Mouse (Mus musculus) heart, postnatal 0 days (tissue): ENCODE results near the gene Ncaph. TPM values are rescaled to one million over a fixed set of nuclear protein-coding genes. Genes with fewer than 3 reads are reported as not detected.
"Not testable (repeated sequence)": the region's sequence is repeated elsewhere in the genome, so short reads cannot be mapped to it uniquely, and the experiment has no call there.

ENCODE experiments used
- ATAC-seq: fragments of 200-750 bp; cut with Nextera tagmentation; 2 replicates; pipeline ENCODE4 v1.8.0; 2017; ENCODE audit warnings: low read depth, moderate number of reproducible peaks, moderate library complexity; ENCODE audit not compliant: insufficient read depth
- DNase-seq: peaks from one replicate; pipeline ENCODE4 v3.0.0-alpha.2; 2016; ENCODE audit warnings: low spot score
- H3K27ac ChIP-seq: fragments of 300-500 bp; sonication (generic); 2 replicates; pipeline ENCODE4 v1.5.1; 2014; ENCODE audit warnings: low read depth, mild to moderate bottlenecking
- H3K27me3 ChIP-seq: fragments of 300-500 bp; sonication (generic); 2 replicates; pipeline ENCODE4 v1.6.1; 2014; ENCODE audit warnings: low read length, mixed read lengths; ENCODE audit not compliant: control insufficient read depth, insufficient read depth
- H3K36me3 ChIP-seq: fragments of 300-500 bp; sonication (generic); replicated peaks from 2 replicates; pipeline ENCODE4 v1.6.1; 2014; ENCODE audit warnings: low read length, mixed read lengths; ENCODE audit not compliant: control insufficient read depth, insufficient read depth
- H3K4me1 ChIP-seq: fragments of 300-500 bp; sonication (generic); 2 replicates; pipeline ENCODE4 v1.6.1; 2014; ENCODE audit warnings: antibody characterized with exemption; ENCODE audit not compliant: control insufficient read depth, insufficient read depth
- H3K4me2 ChIP-seq: fragments of 300-500 bp; sonication (generic); 2 replicates; pipeline ENCODE4 v1.6.1; 2014; ENCODE audit warnings: low read depth, mild to moderate bottlenecking, low read length, moderate library complexity
- H3K4me3 ChIP-seq: fragments of 300-500 bp; sonication (generic); 2 replicates; pipeline ENCODE4 v1.5.1; 2014; ENCODE audit warnings: low read depth, low read length
- H3K9ac ChIP-seq: fragments of 300-500 bp; sonication (generic); replicated peaks from 2 replicates; pipeline ENCODE4 v1.6.1; 2014; ENCODE audit warnings: low read depth, low read length, mixed read lengths
- H3K9me3 ChIP-seq: fragments of 300-500 bp; sonication (generic); replicated peaks from 2 replicates; pipeline ENCODE4 v1.6.1; 2016; ENCODE audit warnings: low read length; ENCODE audit not compliant: control insufficient read depth
- CTCF ChIP-seq: IDR thresholded peaks from 2 replicates; pipeline ENCODE4 v1.5.1; 2016; ENCODE audit warnings: antibody characterized with exemption, control low read depth, low read depth
- EP300 ChIP-seq: IDR thresholded peaks from 2 replicates; pipeline ENCODE4 v1.6.1; 2016; ENCODE audit warnings: antibody characterized with exemption, low read depth
- WGBS: fragments of 180-500 bp; shearing (Covaris S2); extraction: QIAGEN DNeasy Blood & Tissue Kit; methylation state at CpG from one replicate; pipeline ENCODE4 v1.1.7; 2014; 5-methylcytosine and 5-hydroxymethylcytosine counted together
- polyA plus RNA-seq: library from polyadenylated mRNA; unstranded; fragments of >200 nt; fragmentation: Nextera tagmentation; extraction: Ambion mirVana; gene quantifications from 2 replicates; pipeline ENCODE4 v1.2.1, GENCODE M21; 2015
- total RNA-seq: library from RNA; depleted of rRNA; stranded (reverse); fragments of >200 nt; gene quantifications from 2 replicates; pipeline ENCODE4 v1.2.3, GENCODE M21; 2014; ENCODE audit warnings: low replicate concordance

The Ncaph gene
- total and polyA plus RNA-seq, 2 experiments from 2014 or later: 14.7 to 17.0 TPM

GRCm38 (mm10) chr2:127139094-127139493 lies 5.3 kb upstream of the Ncaph start:
- H3K9me3 ChIP-seq: no peaks in the 10 kb centered on the region
- 71% methylated on average over 8 of the region's 8 CpGs for WGBS
- no peak overlapping the region for H3K9ac ChIP-seq
- ATAC-seq (no peak), DNase-seq (no peak)
- no peak for TF ChIP-seq CTCF
- H3K27ac ChIP-seq: no peak overlapping the region
- H3K4me3 ChIP-seq: no peak overlapping the region
- peaks cover 8% of the 10 kb centered on the region for H3K36me3 ChIP-seq
- H3K4me1 ChIP-seq: peaks cover 11% of the 10 kb centered on the region; the same call in 1 of the 2 replicates
- no peak overlapping the region for H3K4me2 ChIP-seq
- H3K27me3 ChIP-seq: no peaks in the 10 kb centered on the region

- DNase-seq (no peak), ATAC-seq (no peak)
- Histone ChIP-seq H3K27me3 (no peaks in the 10 kb centered on the region), H3K4me2 (no peak overlapping the region), H3K4me1 (peaks cover 11% of the 10 kb centered on the region; the same call in 1 of the 2 replicates), H3K36me3 (peaks cover 8% of the 10 kb centered on the region), H3K27ac (no peak overlapping the region), H3K9ac (no peak overlapping the region), H3K4me3 (no peak overlapping the region), H3K9me3 (no peaks in the 10 kb centered on the region)
- WGBS: 79% methylated on average over 4 of the region's 4 CpGs
- TF ChIP-seq EP300 (no peak), CTCF (no peak)
These were observed 4.7 kb upstream of the Ncaph start for GRCm38 (mm10) chr2:127138449-127138848.

- ATAC-seq: no peak
- WGBS: 84% methylated on average over 10 of the region's 10 CpGs
- Histone ChIP-seq H3K4me1 (peaks cover 14% of the 10 kb centered on the region), H3K4me3 (no peak overlapping the region), H3K27ac (no peak overlapping the region), H3K4me2 (no peak overlapping the region), H3K36me3 (peaks cover 8% of the 10 kb centered on the region), H3K9ac (no peak overlapping the region), H3K27me3 (no peaks in the 10 kb centered on the region), H3K9me3 (no peaks in the 10 kb centered on the region)
- no peak for TF ChIP-seq EP300
- no peak for TF ChIP-seq CTCF
- no peak for DNase-seq
These were observed 4.2 kb upstream of the Ncaph start for GRCm38 (mm10) chr2:127137838-127138420.

- Histone ChIP-seq H3K36me3 (peaks cover 8% of the 10 kb centered on the region), H3K4me3 (no peak overlapping the region), H3K9ac (no peak overlapping the region; the same call in 1 of the 2 replicates), H3K27me3 (no peaks in the 10 kb centered on the region), H3K4me1 (peaks cover 24% of the 10 kb centered on the region), H3K9me3 (no peaks in the 10 kb centered on the region), H3K27ac (0 out of 2 replicates have a peak overlapping the region, but pooled peaks have one; percentile 36), H3K4me2 (peak overlapping the region; percentile 28)
- ATAC-seq: no peak
- TF ChIP-seq CTCF (no peak), EP300 (0 out of 2 replicates have a peak, but pooled peaks have one; percentile 20)
- peak; percentile 36 for DNase-seq
- WGBS: 0% methylated on average over 5 of the region's 5 CpGs
These were observed 3.2 kb upstream of the Ncaph start for GRCm38 (mm10) chr2:127136979-127137378.

GRCm38 (mm10) chr2:127135255-127135654 lies 1.5 kb upstream of the Ncaph start:
- DNase-seq, H3K27me3 ChIP-seq, ATAC-seq, H3K4me3 ChIP-seq, H3K9ac ChIP-seq, H3K9me3 ChIP-seq, H3K36me3 ChIP-seq, H3K27ac ChIP-seq, H3K4me2 ChIP-seq: not testable (repeated sequence)
- WGBS: 40% methylated on average over 2 of the region's 3 CpGs
- H3K4me1 ChIP-seq: peaks cover 27% of the 10 kb centered on the region
- TF ChIP-seq CTCF: peak; percentile 21; the same call in 1 of the 2 replicates

GRCm38 (mm10) chr2:127131353-127131752 lies 2.4 kb downstream of the Ncaph start:
- TF ChIP-seq EP300 (no peak), CTCF (no peak)
- no peak overlapping the region for H3K9ac ChIP-seq
- no peak overlapping the region for H3K27ac ChIP-seq
- no peaks in the 10 kb centered on the region for H3K27me3 ChIP-seq
- no peak for DNase-seq
- ATAC-seq: no peak
- WGBS: 70% methylated on average over 8 of the region's 8 CpGs
- H3K36me3 ChIP-seq: peaks cover 5% of the 10 kb centered on the region
- H3K4me2 ChIP-seq: no peak overlapping the region
- H3K9me3 ChIP-seq: no peaks in the 10 kb centered on the region
- no peak overlapping the region for H3K4me3 ChIP-seq
- peaks cover 17% of the 10 kb centered on the region; the same call in 1 of the 2 replicates for H3K4me1 ChIP-seq
